Mouse (Mus musculus): ENCODE measurements around the gene Eif4g1.

Gene Eif4g1

DNA sequence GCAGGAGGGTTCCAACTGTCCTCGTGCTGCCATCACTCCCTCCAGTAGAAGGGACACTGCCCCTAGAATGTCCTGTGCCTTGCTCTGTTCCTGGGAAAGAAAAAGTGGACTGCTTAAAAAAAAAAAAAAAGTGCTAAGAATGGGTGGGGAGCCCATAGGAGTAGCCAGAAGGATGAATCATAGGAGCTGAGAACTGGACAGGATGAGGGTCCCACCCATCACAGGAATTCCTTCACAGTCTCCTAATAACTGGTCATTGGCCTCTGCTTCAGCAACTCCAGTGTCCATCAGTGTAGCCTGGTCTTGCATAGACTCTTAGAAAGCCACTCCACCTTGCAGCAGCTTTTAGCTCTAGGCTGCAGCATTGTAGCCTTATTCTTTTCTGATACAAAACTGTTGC, 58.3 kb downstream of the Eif4g1 start:
- no peak for DNase-seq (ENCODE audit: low spot score)

DNA sequence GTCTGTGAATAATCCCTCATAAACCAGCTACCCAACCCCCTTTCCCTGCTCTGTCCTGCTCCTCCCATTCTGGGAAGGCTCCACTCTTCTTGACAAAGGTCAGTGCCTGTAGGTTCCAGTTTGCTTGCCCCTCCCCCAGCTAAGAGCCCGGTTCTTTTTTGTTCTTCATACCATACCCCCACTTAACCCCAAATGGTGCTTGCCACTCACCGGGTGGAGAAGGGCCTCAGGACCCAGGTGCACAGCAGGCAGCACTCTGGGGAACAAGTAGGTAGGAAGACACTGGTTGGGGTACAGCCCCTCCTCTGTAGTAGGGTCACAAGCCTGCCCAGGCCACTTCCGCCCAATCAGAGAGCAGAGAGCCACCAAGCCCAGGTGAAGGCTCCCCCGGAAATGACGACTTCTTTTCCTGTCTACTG, 62.2 kb downstream of the Eif4g1 start:
- DNase-seq (ENCODE audit: low spot score): no peak

GRCm38 (mm10) chr16:20731688-20732087, 63.6 kb downstream of the Eif4g1 start:
- DNase-seq (ENCODE audit: low spot score): no peak

DNA sequence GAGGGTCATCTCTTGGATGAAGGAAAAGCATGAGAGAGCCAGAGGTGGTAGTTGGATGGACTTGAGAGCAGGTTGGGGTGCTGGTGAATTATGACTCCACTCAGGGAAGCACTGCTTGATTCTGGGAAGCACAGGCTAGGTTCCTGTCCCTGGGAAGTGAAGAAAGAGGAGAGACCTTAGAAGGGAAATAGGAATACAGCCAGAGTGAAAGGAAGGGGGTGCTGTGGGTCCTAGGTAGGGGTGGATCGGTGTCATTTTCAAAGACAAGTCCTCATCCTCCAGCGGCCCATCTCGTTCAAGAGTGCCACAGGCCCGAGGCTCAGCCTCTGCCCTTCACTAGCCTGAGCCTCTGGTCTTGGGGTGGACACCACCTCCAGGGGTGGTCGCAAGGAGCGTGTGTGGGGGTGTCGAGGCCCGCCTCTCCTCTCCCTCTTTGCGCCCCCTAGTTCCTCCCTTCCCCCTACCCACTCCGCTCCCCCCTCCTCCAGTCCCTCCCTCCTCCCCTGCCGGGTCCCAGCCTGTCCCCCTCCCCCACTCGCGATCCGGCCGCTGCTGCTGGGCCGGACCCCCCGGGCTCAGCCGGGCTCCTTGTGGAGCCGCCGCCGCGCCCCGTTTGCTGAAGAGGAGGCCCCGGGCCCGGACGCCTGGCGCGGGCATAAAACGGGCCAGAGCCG, 64.3 kb downstream of the Eif4g1 start:
- DNase-seq (ENCODE audit: low spot score): no peak

- DNase-seq (ENCODE audit: low spot score): peak; percentile 55
Measured at GRCm38 (mm10) chr16:20732925-20733730, 65.0 kb downstream of the Eif4g1 start, which contains the start of gene Chrd. Gene Chrd (plus strand): TSS chr16:20733127.

DNA sequence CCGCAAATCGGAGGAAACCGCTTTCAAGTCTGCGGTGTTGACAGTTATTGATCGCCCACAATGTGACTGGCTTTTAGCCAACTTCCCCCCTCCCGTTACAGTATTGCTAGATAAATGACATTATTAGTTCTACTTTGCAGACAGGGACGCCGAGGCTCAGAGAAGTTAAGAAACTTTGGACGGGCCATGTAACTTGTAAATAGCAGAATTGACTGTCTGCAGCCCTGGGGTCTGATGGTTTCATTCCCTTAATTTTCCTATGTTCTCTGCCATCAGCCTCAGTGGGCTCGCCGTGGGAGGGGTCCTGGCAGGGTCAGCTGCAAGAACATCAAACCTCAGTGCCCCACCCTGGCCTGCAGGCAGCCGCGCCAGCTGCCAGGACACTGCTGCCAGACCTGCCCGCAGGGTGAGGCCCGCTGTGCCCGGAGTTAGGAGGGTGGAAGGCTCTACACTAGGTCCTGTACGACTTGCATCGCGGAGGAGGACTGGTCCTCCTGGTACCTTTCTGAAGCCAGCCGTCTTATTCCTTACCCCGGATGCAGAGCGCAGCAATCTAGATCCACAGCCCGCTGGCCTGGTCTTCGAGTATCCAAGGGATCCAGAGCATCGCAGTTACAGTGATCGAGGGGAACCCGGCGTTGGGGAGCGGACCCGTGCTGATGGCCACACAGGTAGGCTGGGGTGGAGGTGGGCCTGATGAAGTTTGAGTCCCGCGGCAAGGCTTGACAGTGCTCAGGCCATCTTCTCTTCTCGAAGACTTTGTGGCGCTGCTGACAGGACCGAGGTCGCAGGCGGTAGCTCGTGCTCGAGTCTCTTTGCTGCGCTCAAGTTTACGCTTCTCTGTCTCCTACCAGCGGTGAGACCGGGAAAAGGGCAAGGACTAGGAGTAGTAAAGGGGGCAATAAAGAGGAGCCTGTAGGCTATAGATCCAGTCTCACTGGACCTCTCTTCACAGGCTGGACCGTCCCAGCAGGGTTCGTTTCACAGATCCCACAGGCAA, 65.9 kb downstream of the Eif4g1 start, which contains the start of gene Thpo:
Thpo (minus strand) TSS at position 781 of the 1,000 bp plus-strand sequence.
- DNase-seq (ENCODE audit: low spot score): no peak

GRCm38 (mm10) chr16:20735651-20736050, 67.5 kb downstream of the Eif4g1 start:
- no peak for DNase-seq (ENCODE audit: low spot score)

- DNase-seq (ENCODE audit: low spot score): no peak
Measured at GRCm38 (mm10) chr16:20736168-20736567, 68.1 kb downstream of the Eif4g1 start.

DNA sequence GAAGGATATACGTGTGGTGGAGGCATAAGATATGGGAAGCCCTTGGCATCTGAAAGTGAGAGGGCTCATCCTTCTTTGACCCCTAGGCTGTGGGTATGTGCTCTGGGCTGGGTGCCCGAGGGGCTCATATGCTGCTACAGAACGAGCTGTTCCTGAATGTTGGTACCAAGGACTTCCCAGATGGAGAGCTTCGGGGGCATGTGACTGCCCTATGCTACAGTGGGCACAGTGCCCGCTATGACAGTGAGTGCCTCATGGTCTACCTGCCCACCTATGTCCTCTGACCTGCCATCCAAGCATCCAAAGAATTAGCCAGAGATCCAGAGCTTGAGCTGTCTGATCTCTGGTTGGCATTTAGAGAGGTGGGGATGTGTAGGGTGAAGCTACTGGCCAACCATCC, 68.7 kb downstream of the Eif4g1 start:
- no peak for DNase-seq (ENCODE audit: low spot score)

DNA sequence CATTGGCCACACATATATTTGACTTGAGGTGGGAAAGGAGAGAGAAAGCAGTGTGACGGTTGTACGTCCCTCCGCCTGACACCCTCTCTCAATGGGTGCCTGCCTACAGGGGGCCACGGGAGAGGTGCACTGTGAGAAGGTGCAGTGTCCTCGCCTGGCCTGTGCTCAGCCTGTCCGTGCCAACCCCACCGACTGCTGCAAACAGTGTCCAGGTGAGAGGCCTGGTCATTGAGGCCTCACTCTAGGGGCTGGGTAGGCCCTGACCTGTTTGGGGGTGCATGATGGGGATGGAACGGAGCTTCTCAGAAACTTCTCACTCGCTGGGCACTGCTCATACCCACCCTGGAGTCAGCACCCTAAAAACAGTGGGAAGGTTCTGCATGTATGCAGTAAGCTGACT, 71.7 kb downstream of the Eif4g1 start:
- no peak for DNase-seq (ENCODE audit: low spot score)

Data from urinary bladder, postnatal 25 days (tissue).